Mouse (Mus musculus) liver, embryonic 14.5 days (tissue): ENCODE results near the gene Dusp10.

Experiments used
- CTCF ChIP-seq: IDR thresholded peaks from 2 replicates; pipeline ENCODE4 v1.5.1; 2016; ENCODE audit warnings: antibody characterized with exemption, low read depth, control low read depth
- EP300 ChIP-seq: IDR thresholded peaks from 2 replicates; pipeline ENCODE4 v1.6.1; 2016; ENCODE audit warnings: antibody characterized with exemption, low read depth

GRCm38 (mm10) chr1:184076756-184077155 lies 63.7 kb downstream of the Dusp10 start:
- TF ChIP-seq CTCF (no peak), EP300 (no peak)
